Mouse (Mus musculus): ENCODE measurements around the gene Mstn. TPM values are rescaled to one million over a fixed set of nuclear protein-coding genes. Genes with fewer than 3 reads are reported as not detected.

Gene Mstn
- not detected for polyA plus RNA-seq (2012; fragmentation: generic; extraction: Trizol)
- long read RNA-seq, experiment 1, result 0 reads
- long read RNA-seq, experiment 2, result 0 reads

DNA sequence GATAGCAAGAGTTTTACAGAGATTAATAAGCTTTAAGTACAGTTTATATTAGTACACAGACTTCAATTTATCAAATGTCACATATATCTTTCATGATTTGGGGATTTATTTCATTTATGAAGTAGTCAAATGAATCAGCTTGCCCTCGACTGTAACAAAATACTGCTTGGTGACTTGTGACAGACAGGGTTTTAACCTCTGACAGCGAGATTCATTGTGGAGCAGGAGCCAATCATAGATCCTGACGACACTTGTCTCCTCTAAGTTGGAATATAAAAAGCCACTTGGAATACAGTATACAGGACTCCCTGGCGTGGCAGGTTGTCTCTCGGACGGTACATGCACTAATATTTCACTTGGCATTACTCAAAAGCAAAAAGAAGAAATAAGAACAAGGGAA, at the start of gene Mstn:
Gene Mstn, plus strand, starts transcription at position 301 of the 400 bp plus-strand sequence.
- H3K79me3 ChIP-seq (ENCODE audit: low read depth), result no peaks in the 10 kb centered on the region
- no peaks in the 10 kb centered on the region for H3K36me3 ChIP-seq (ENCODE audit: control insufficient read depth, insufficient read depth)
- H3ac ChIP-seq (ENCODE audit: control insufficient read depth, insufficient read length, low read depth), result no peak within 1 kb of the TSS
- H3K79me2 ChIP-seq (ENCODE audit: control insufficient read depth, insufficient read depth), result no peaks in the 10 kb centered on the region
- no peaks in the 10 kb centered on the region for H3K27me3 ChIP-seq (ENCODE audit: control insufficient read depth, insufficient read depth, insufficient read length)
- TF ChIP-seq MYOD1 (IDR thresholded peaks at IDR 0.05; ENCODE audit: control insufficient read depth, insufficient read length, low read depth) (no peak), FOSL1 (IDR thresholded peaks at IDR 0.05; ENCODE audit: insufficient read depth, low read length, poor library complexity, severe bottlenecking) (no peak), MYOG (IDR thresholded peaks at IDR 0.05; ENCODE audit: control insufficient read depth, extremely low read depth, insufficient read length) (no peak), USF1 (IDR thresholded peaks at IDR 0.05; ENCODE audit: low read depth) (no peak), CTCF (IDR thresholded peaks at IDR 0.05; ENCODE audit: control insufficient read depth, insufficient read depth, insufficient read length) (no peak), CEBPB (IDR thresholded peaks at IDR 0.05; ENCODE audit: low read depth) (no peak), MAX (IDR thresholded peaks at IDR 0.05) (no peak)
- H3K4me3 ChIP-seq (ENCODE audit: insufficient read depth, poor library complexity, severe bottlenecking), result no peak within 1 kb of the TSS

DNA sequence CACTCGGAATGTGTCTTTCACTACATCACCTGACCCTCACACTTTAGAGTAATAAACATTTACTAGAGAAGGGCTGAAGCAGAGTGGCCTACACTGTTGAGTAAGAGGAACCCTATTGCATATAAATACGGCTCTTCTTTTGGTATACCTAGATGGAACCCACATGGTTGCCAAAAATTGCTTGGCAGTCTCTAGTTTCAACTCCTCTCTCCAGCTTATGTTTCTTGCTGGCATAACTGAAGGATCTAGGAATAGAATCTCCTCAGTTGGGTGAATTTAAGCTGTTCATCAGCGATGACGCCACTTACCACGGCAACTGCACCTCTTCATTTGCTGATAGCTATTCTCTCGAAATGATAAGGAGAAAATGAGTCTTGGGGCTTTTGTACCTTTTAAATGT, 46.7 kb upstream of the Mstn start:
- Histone ChIP-seq H3K27me3 (ENCODE audit: control insufficient read depth, insufficient read depth, insufficient read length) (no peaks in the 10 kb centered on the region), H3K36me3 (ENCODE audit: control insufficient read depth, insufficient read depth) (no peaks in the 10 kb centered on the region), H3K79me2 (ENCODE audit: control insufficient read depth, insufficient read depth) (no peaks in the 10 kb centered on the region), H3ac (ENCODE audit: control insufficient read depth, insufficient read length, low read depth) (no peak overlapping the region), H3K4me3 (ENCODE audit: insufficient read depth, poor library complexity, severe bottlenecking) (no peak overlapping the region), H3K79me3 (ENCODE audit: low read depth) (no peaks in the 10 kb centered on the region)
- TF ChIP-seq MYOD1 (IDR thresholded peaks at IDR 0.05; ENCODE audit: control insufficient read depth, insufficient read length, low read depth), result no peak
- TF ChIP-seq USF1 (IDR thresholded peaks at IDR 0.05; ENCODE audit: low read depth), result no peak
- TF ChIP-seq MAX (IDR thresholded peaks at IDR 0.05), result no peak
- TF ChIP-seq MYOG (IDR thresholded peaks at IDR 0.05; ENCODE audit: control insufficient read depth, extremely low read depth, insufficient read length), result no peak
- TF ChIP-seq CEBPB (IDR thresholded peaks at IDR 0.05; ENCODE audit: low read depth), result no peak
- no peak for TF ChIP-seq CTCF (IDR thresholded peaks at IDR 0.05; ENCODE audit: control insufficient read depth, insufficient read depth, insufficient read length)
- no peak for TF ChIP-seq FOSL1 (IDR thresholded peaks at IDR 0.05; ENCODE audit: insufficient read depth, low read length, poor library complexity, severe bottlenecking)

DNA sequence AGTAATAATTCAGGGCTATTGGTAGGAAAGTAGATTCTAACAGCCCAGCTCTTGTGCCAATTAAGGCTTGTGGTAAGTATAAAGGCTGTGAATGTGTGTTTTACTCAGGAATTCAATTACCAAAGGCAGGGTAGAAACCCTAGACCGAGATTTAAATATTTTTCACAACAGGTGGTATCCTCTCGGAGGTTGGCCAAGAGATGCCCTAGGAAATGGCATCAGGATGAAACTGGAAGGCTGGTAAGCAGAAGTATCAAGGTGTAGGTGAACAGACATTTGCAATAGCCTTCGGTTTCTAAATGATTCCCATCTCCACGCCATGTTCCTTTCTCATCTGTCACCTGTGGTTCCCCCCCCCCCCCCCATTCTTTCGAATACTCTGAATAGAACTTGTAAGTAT, 45.8 kb upstream of the Mstn start:
- no peak overlapping the region for H3K4me3 ChIP-seq (ENCODE audit: insufficient read depth, poor library complexity, severe bottlenecking)
- H3ac ChIP-seq (ENCODE audit: control insufficient read depth, insufficient read length, low read depth), result no peak overlapping the region
- H3K79me2 ChIP-seq (ENCODE audit: control insufficient read depth, insufficient read depth), result no peaks in the 10 kb centered on the region
- no peaks in the 10 kb centered on the region for H3K27me3 ChIP-seq (ENCODE audit: control insufficient read depth, insufficient read depth, insufficient read length)
- TF ChIP-seq MYOG (IDR thresholded peaks at IDR 0.05; ENCODE audit: control insufficient read depth, extremely low read depth, insufficient read length), result no peak
- no peak for TF ChIP-seq MAX (IDR thresholded peaks at IDR 0.05)
- no peak for TF ChIP-seq FOSL1 (IDR thresholded peaks at IDR 0.05; ENCODE audit: insufficient read depth, low read length, poor library complexity, severe bottlenecking)
- TF ChIP-seq CEBPB (IDR thresholded peaks at IDR 0.05; ENCODE audit: low read depth), result no peak
- TF ChIP-seq USF1 (IDR thresholded peaks at IDR 0.05; ENCODE audit: low read depth), result no peak
- no peaks in the 10 kb centered on the region for H3K36me3 ChIP-seq (ENCODE audit: control insufficient read depth, insufficient read depth)
- no peaks in the 10 kb centered on the region for H3K79me3 ChIP-seq (ENCODE audit: low read depth)

DNA sequence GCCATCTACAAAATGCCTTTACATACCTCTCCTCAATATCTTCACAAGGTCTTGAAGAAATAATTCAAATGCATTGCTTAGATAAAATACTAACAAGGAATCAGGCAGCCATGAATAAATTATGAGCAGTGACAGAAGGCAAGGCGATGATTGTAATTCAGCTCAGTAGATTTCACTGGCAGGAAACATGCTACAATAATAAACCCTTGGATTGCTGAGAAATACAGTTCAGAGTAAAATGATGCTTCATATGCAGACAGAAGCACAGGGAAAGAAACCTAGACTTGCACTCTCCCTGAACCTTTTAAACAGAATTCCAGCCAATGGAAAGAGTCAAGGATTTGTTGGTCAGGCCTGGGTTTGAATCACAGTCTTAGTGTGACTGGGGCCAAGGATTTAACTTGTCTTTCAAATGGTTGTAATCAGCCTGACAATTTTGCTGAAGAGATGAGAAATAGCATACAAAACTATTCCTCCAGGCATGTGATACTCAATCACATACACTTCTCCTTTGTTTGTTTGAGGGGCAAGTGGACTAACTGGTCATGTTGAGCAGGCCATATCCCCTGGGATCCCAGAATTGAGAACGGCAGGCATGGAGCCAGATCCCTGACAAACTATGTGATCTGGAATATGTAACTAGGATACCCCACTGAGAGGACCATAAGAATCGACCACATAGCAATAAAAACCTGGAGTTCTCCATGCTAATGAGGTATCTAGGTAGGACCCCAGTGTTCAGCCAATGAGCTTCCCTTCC, 42.5 kb upstream of the Mstn start:
- Histone ChIP-seq H3K79me2 (ENCODE audit: control insufficient read depth, insufficient read depth) (no peaks in the 10 kb centered on the region), H3K79me3 (ENCODE audit: low read depth) (no peaks in the 10 kb centered on the region), H3K27me3 (ENCODE audit: control insufficient read depth, insufficient read depth, insufficient read length) (no peaks in the 10 kb centered on the region), H3ac (ENCODE audit: control insufficient read depth, insufficient read length, low read depth) (no peak overlapping the region), H3K36me3 (ENCODE audit: control insufficient read depth, insufficient read depth) (no peaks in the 10 kb centered on the region), H3K4me3 (ENCODE audit: insufficient read depth, poor library complexity, severe bottlenecking) (no peak overlapping the region)
- no peak for TF ChIP-seq CEBPB (IDR thresholded peaks at IDR 0.05; ENCODE audit: low read depth)
- TF ChIP-seq MYOG (IDR thresholded peaks at IDR 0.05; ENCODE audit: control insufficient read depth, extremely low read depth, insufficient read length), result no peak
- TF ChIP-seq USF1 (IDR thresholded peaks at IDR 0.05; ENCODE audit: low read depth), result no peak
- TF ChIP-seq MAX (IDR thresholded peaks at IDR 0.05), result no peak
- no peak for TF ChIP-seq FOSL1 (IDR thresholded peaks at IDR 0.05; ENCODE audit: insufficient read depth, low read length, poor library complexity, severe bottlenecking)

DNA sequence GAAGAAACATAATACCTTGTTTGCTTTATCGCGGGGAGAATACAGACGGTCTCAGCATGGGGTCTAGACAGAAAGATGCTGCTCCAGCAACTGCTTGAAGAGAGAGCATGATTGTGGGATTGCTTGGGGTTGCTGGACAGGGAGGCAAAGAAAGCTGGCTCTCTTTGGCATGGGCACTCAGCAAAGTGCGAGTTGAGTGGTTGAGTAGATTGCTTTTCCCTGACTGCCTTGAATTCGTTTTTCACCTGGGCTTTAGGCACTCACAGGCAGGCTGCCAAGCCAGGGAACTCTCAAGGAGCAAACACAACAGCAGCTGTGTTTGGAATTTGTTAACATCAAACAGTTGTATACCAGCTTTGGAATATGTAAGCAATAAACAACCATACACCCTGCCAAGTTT, 41.4 kb upstream of the Mstn start, which contains the start of gene 1700019D03Rik:
Gene 1700019D03Rik, minus strand, starts transcription at position 101 of the 400 bp plus-strand sequence.
- Histone ChIP-seq H3K4me3 (ENCODE audit: insufficient read depth, poor library complexity, severe bottlenecking) (no peak within 1 kb of the TSS), H3K27me3 (ENCODE audit: control insufficient read depth, insufficient read depth, insufficient read length) (no peaks in the 10 kb centered on the region), H3K36me3 (ENCODE audit: control insufficient read depth, insufficient read depth) (no peaks in the 10 kb centered on the region), H3ac (ENCODE audit: control insufficient read depth, insufficient read length, low read depth) (no peak within 1 kb of the TSS), H3K79me3 (ENCODE audit: low read depth) (no peaks in the 10 kb centered on the region), H3K79me2 (ENCODE audit: control insufficient read depth, insufficient read depth) (no peaks in the 10 kb centered on the region)
- TF ChIP-seq MYOG (IDR thresholded peaks at IDR 0.05; ENCODE audit: control insufficient read depth, extremely low read depth, insufficient read length), result no peak
- no peak for TF ChIP-seq FOSL1 (IDR thresholded peaks at IDR 0.05; ENCODE audit: insufficient read depth, low read length, poor library complexity, severe bottlenecking)
- TF ChIP-seq CTCF (IDR thresholded peaks at IDR 0.05; ENCODE audit: control insufficient read depth, insufficient read depth, insufficient read length), result no peak
- no peak for TF ChIP-seq USF1 (IDR thresholded peaks at IDR 0.05; ENCODE audit: low read depth)
- TF ChIP-seq MAX (IDR thresholded peaks at IDR 0.05), result no peak
- no peak for TF ChIP-seq MYOD1 (IDR thresholded peaks at IDR 0.05; ENCODE audit: control insufficient read depth, insufficient read length, low read depth)
- TF ChIP-seq CEBPB (IDR thresholded peaks at IDR 0.05; ENCODE audit: low read depth), result no peak
